9 mouse cellular contexts compared by ENCODE assay signal in genomic region chr1:75693231-75693914, GRCm38 (mm10).
DNase-seq lines count a peak whose midpoint lies in the region; ATAC-seq lines count a peak whose summit lies in the region.
"Had no signal": no experiment of that assay in that cellular context is flagged by ENCODE, and none has a peak within 500 bp of the region (broad histone marks: within the 10 kb centered on the region; RNA-seq: fewer than 3 reads in every experiment).

No protein-coding gene starts in this region.

- no peak overlapping the region for H3K4me2 ChIP-seq in kidney, embryonic 16.5 days (replicated peaks; ENCODE audit: low read depth, low read length)
- H3K4me2 ChIP-seq in embryonic facial prominence, embryonic 13.5 days = no peak overlapping the region
- no peak overlapping the region for H3K4me2 ChIP-seq in limb, embryonic 15.5 days

- H3K4me1 ChIP-seq in kidney, embryonic 16.5 days (ENCODE audit: insufficient read depth, low read length) = peaks cover 9% of the 10 kb centered on the region; the same call in 1 of the 2 replicates
- H3K4me1 ChIP-seq in embryonic facial prominence, embryonic 13.5 days = peaks cover 21% of the 10 kb centered on the region
- H3K4me1 ChIP-seq in limb, embryonic 15.5 days = peaks cover 11% of the 10 kb centered on the region; the same call in 1 of the 2 replicates

- H3K36me3 ChIP-seq in kidney, embryonic 16.5 days (ENCODE audit: insufficient read depth, low read length) = no peaks in the 10 kb centered on the region
- no peaks in the 10 kb centered on the region for H3K36me3 ChIP-seq in embryonic facial prominence, embryonic 13.5 days
- no peaks in the 10 kb centered on the region for H3K36me3 ChIP-seq in limb, embryonic 15.5 days
- H3K36me3 ChIP-seq: G1E had no signal

- no peak for DNase-seq in kidney, postnatal 36 days
- peak; percentile 75 for DNase-seq in brain, adult 2 months (ENCODE audit: low read depth, low spot score)
- DNase-seq in spleen, postnatal 14 days (ENCODE audit: low spot score in 2 of 2) = no peak
- no peak for DNase-seq in right cerebral cortex, postnatal 4 days
- no peak for DNase-seq in testis, postnatal 10 days (ENCODE audit: low spot score)

- no peak overlapping the region for H3K9ac ChIP-seq in kidney, embryonic 16.5 days (replicated peaks; ENCODE audit: low read length)
- H3K9ac ChIP-seq in embryonic facial prominence, embryonic 13.5 days = no peak overlapping the region
- no peak overlapping the region for H3K9ac ChIP-seq in limb, embryonic 15.5 days

- ATAC-seq in kidney, embryonic 16.5 days (ENCODE audit: low FRiP score, low TSS enrichment) = peak; percentile 77
- ATAC-seq in embryonic facial prominence, embryonic 13.5 days (ENCODE audit: insufficient number of reproducible peaks, insufficient read depth, low FRiP score, low TSS enrichment, low read depth) = peak; percentile 61
- 0 out of 2 replicates have a peak, but pooled peaks have one; percentile 52 for ATAC-seq in limb, embryonic 15.5 days (ENCODE audit: insufficient number of reproducible peaks, low FRiP score, low TSS enrichment, low read depth)

- H3K4me3 ChIP-seq in kidney, embryonic 16.5 days (ENCODE audit: low read length) = no peak overlapping the region
- H3K4me3 ChIP-seq in embryonic facial prominence, embryonic 13.5 days = no peak overlapping the region
- H3K4me3 ChIP-seq in limb, embryonic 15.5 days = no peak overlapping the region

- H3K27me3 ChIP-seq in kidney, embryonic 16.5 days (ENCODE audit: insufficient read depth, low read length) = no peaks in the 10 kb centered on the region
- H3K27me3 ChIP-seq in embryonic facial prominence, embryonic 13.5 days = no peaks in the 10 kb centered on the region
- no peaks in the 10 kb centered on the region for H3K27me3 ChIP-seq in limb, embryonic 15.5 days

- no peaks in the 10 kb centered on the region for H3K9me3 ChIP-seq in kidney, embryonic 16.5 days (ENCODE audit: low read length)
- no peaks in the 10 kb centered on the region for H3K9me3 ChIP-seq in embryonic facial prominence, embryonic 13.5 days
- no peaks in the 10 kb centered on the region for H3K9me3 ChIP-seq in limb, embryonic 15.5 days

- 20% methylated on average over 12 of the region's 12 CpGs for WGBS in kidney, embryonic 16.5 days
- WGBS in embryonic facial prominence, embryonic 13.5 days = 22% methylated on average over 12 of the region's 12 CpGs
- WGBS in limb, embryonic 15.5 days = 27% methylated on average over 12 of the region's 12 CpGs

- H3K27ac ChIP-seq in kidney, embryonic 16.5 days (ENCODE audit: low read length) = peak overlapping the region; percentile 27; the same call in 1 of the 2 replicates
- H3K27ac ChIP-seq in embryonic facial prominence, embryonic 13.5 days = peak overlapping the region; percentile 71
- H3K27ac ChIP-seq in limb, embryonic 15.5 days = no peak overlapping the region
